Mouse (Mus musculus) ES-Bruce4 (cell line): ENCODE data around the gene Mb.

Experiments used
- CTCF ChIP-seq: IDR thresholded peaks from one replicate; pipeline ENCODE4 v1.8.1; 2011; ENCODE audit warnings: low read depth, low read length
- EP300 ChIP-seq: IDR thresholded peaks from 2 replicates; pipeline ENCODE4 v1.6.1; 2011; ENCODE audit warnings: low read depth, low read length; ENCODE audit not compliant: insufficient read depth

- TF ChIP-seq CTCF (no peak), EP300 (no peak)
Observed at GRCm38 (mm10) chr15:77022401-77022957, 28.0 kb downstream of the Mb start.
